Mouse (Mus musculus) MEL (cell line): ENCODE data around the gene Slc2a1. TPM values are rescaled to one million over a fixed set of nuclear protein-coding genes. Genes with fewer than 3 reads are reported as not detected.

Experiments used
- DNase-seq: peaks from one replicate; pipeline ENCODE4 v3.0.0; 2011; ENCODE audit warnings: low read depth, low spot score
- H3K27ac ChIP-seq: 2 replicates; pipeline ENCODE4 v1.5.1; 2012; ENCODE audit warnings: low read depth, mild to moderate bottlenecking, control low read depth, low read length, moderate library complexity; ENCODE audit not compliant: control insufficient read depth
- H3K27me3 ChIP-seq, 2 experiments: fragments of 150-350 bp in 1 of 2; sonication (generic) in 1 of 2; 2 replicates each; pipeline ENCODE4 v1.6.1; 2012; ENCODE audit warnings: low read length in 2 of 2, mild to moderate bottlenecking in 2 of 2, improper control_type of control experiment in 1 of 2, moderate library complexity in 1 of 2; ENCODE audit not compliant: insufficient read depth in 2 of 2, control insufficient read depth in 1 of 2
- H3K36me3 ChIP-seq, 2 experiments: 2 replicates each; pipeline ENCODE4 v1.6.1; 2012 to 2014; ENCODE audit warnings: low read length in 2 of 2, improper control_type of control experiment in 1 of 2, inconsistent platforms in 1 of 2, mild to moderate bottlenecking in 1 of 2; ENCODE audit not compliant: insufficient read depth in 2 of 2, control insufficient read depth in 1 of 2
- H3K4me1 ChIP-seq, 2 experiments: fragments of 150-350 bp in 1 of 2; sonication (generic) in 1 of 2; 2 replicates each; pipeline ENCODE4 v1.6.1; 2012; ENCODE audit warnings: low read length in 2 of 2, improper control_type of control experiment in 1 of 2, mild to moderate bottlenecking in 1 of 2; ENCODE audit not compliant: insufficient read depth in 2 of 2, control insufficient read depth in 1 of 2
- H3K4me3 ChIP-seq, 2 experiments: fragments of 150-350 bp in 1 of 2; sonication (generic) in 1 of 2; 2 replicates each; pipeline ENCODE4 v1.5.1; 2012; ENCODE audit warnings: low read depth in 2 of 2, low read length in 2 of 2, mild to moderate bottlenecking in 2 of 2, moderate library complexity in 2 of 2, control low read depth in 1 of 2, improper control_type of control experiment in 1 of 2; ENCODE audit not compliant: control insufficient read depth in 1 of 2, insufficient read depth in 1 of 2
- H3K79me2 ChIP-seq: 2 replicates; pipeline ENCODE4 v1.6.1; 2012; ENCODE audit warnings: mild to moderate bottlenecking, low read length, moderate library complexity; ENCODE audit not compliant: control insufficient read depth, poor library complexity, insufficient read depth
- H3K9ac ChIP-seq: 2 replicates; pipeline ENCODE4 v1.6.1; 2012; ENCODE audit warnings: low read depth, mild to moderate bottlenecking, control low read depth, low read length, moderate library complexity; ENCODE audit not compliant: control insufficient read depth, poor library complexity, severe bottlenecking
- H3K9me3 ChIP-seq: fragments of 150-350 bp; sonication (generic); replicated peaks from 2 replicates; pipeline ENCODE4 v1.6.1; 2012; ENCODE audit warnings: mild to moderate bottlenecking, low read length, improper control_type of control experiment, moderate library complexity; ENCODE audit not compliant: insufficient read depth
- BHLHE40 ChIP-seq: IDR thresholded peaks from 2 replicates; pipeline ENCODE4 v1.6.1; 2012; ENCODE audit warnings: low read depth, mild to moderate bottlenecking, inconsistent platforms, low read length, improper control_type of control experiment, borderline replicate concordance
- CHD1 ChIP-seq: IDR thresholded peaks from 2 replicates; pipeline ENCODE4 v1.6.1; 2012; ENCODE audit warnings: low read depth, mild to moderate bottlenecking, inconsistent platforms, low read length, improper control_type of control experiment
- CHD2 ChIP-seq: IDR thresholded peaks from 2 replicates; pipeline ENCODE4 v1.6.1; 2011; ENCODE audit warnings: low read length, improper control_type of control experiment
- ELF1 ChIP-seq: IDR thresholded peaks from 2 replicates; pipeline ENCODE4 v1.6.1; 2014; ENCODE audit warnings: low read depth, mild to moderate bottlenecking, inconsistent platforms, low read length, improper control_type of control experiment, moderate library complexity
- EP300 ChIP-seq, 2 experiments: IDR thresholded peaks; 2 replicates each; pipeline ENCODE4 v1.6.1; 2011; ENCODE audit warnings: improper control_type of control experiment in 2 of 2, low read length in 2 of 2, low read depth in 1 of 2, mild to moderate bottlenecking in 1 of 2
- ETS1 ChIP-seq: IDR thresholded peaks from 2 replicates; pipeline ENCODE4 v1.6.1; 2012; ENCODE audit warnings: low read depth, mild to moderate bottlenecking, inconsistent platforms, low read length, improper control_type of control experiment, moderate library complexity
- GABPA ChIP-seq: IDR thresholded peaks from 2 replicates; pipeline ENCODE4 v1.6.1; 2012; ENCODE audit warnings: low read depth, mild to moderate bottlenecking, inconsistent platforms, low read length, improper control_type of control experiment, moderate library complexity
- GATA1 ChIP-seq: IDR thresholded peaks from 2 replicates; pipeline ENCODE4 v1.6.1; 2011; ENCODE audit warnings: low read depth, low read length, improper control_type of control experiment
- KAT2A ChIP-seq: conservative IDR thresholded peaks from 2 replicates; pipeline ENCODE4 v1.6.1; 2012; ENCODE audit warnings: low read depth, low read length, improper control_type of control experiment, inconsistent platforms
- MAX ChIP-seq: IDR thresholded peaks from 2 replicates; pipeline ENCODE4 v1.6.1; 2011; ENCODE audit warnings: low read length, improper control_type of control experiment
- MAZ ChIP-seq: IDR thresholded peaks from 2 replicates; pipeline ENCODE4 v1.6.1; 2012; ENCODE audit warnings: low read depth, mild to moderate bottlenecking, inconsistent platforms, low read length, improper control_type of control experiment
- MEF2A ChIP-seq: IDR thresholded peaks from 2 replicates; pipeline ENCODE4 v1.6.1; 2014; ENCODE audit warnings: low read depth, mild to moderate bottlenecking, inconsistent platforms, low read length, improper control_type of control experiment; ENCODE audit not compliant: poor library complexity, insufficient replicate concordance, severe bottlenecking; ENCODE audit errors: extremely low read depth
- MXI1 ChIP-seq: IDR thresholded peaks from 2 replicates; pipeline ENCODE4 v1.6.1; 2011; ENCODE audit warnings: mild to moderate bottlenecking, low read depth, low read length, improper control_type of control experiment
- MYB ChIP-seq: IDR thresholded peaks from 2 replicates; pipeline ENCODE4 v1.6.1; 2011; ENCODE audit warnings: mild to moderate bottlenecking, low read depth, low read length, improper control_type of control experiment
- NELFE ChIP-seq: IDR thresholded peaks from 2 replicates; pipeline ENCODE4 v1.6.1; 2011; ENCODE audit warnings: low read depth, low read length, improper control_type of control experiment
- NRF1 ChIP-seq: IDR thresholded peaks from 2 replicates; pipeline ENCODE4 v1.6.1; 2014; ENCODE audit warnings: low read depth, mild to moderate bottlenecking, inconsistent platforms, low read length, improper control_type of control experiment, moderate library complexity; ENCODE audit not compliant: poor library complexity, insufficient read depth, severe bottlenecking
- POLR2AphosphoS2 ChIP-seq: IDR thresholded peaks from 2 replicates; pipeline ENCODE4 v1.6.1; 2011; ENCODE audit warnings: low read length, improper control_type of control experiment
- RAD21 ChIP-seq: IDR thresholded peaks from 2 replicates; pipeline ENCODE4 v1.6.1; 2011; ENCODE audit warnings: mild to moderate bottlenecking, low read depth, low read length, improper control_type of control experiment
- RCOR1 ChIP-seq: IDR thresholded peaks from 2 replicates; pipeline ENCODE4 v1.6.1; 2012; ENCODE audit warnings: low read depth, mild to moderate bottlenecking, inconsistent platforms, low read length, improper control_type of control experiment
- SIN3A ChIP-seq: IDR thresholded peaks from 2 replicates; pipeline ENCODE4 v1.6.1; 2012; ENCODE audit warnings: low read length, improper control_type of control experiment, inconsistent platforms
- SMC3 ChIP-seq: IDR thresholded peaks from 2 replicates; pipeline ENCODE4 v1.6.1; 2011; ENCODE audit warnings: low read depth, low read length, improper control_type of control experiment
- TAL1 ChIP-seq: IDR thresholded peaks from 2 replicates; pipeline ENCODE4 v1.6.1; 2012; ENCODE audit warnings: mild to moderate bottlenecking, inconsistent platforms, low read length, moderate library complexity, mixed read lengths
- TBP ChIP-seq: IDR thresholded peaks from 2 replicates; pipeline ENCODE4 v1.8.0; 2011; ENCODE audit warnings: low read depth, low read length, improper control_type of control experiment
- USF1 ChIP-seq: IDR thresholded peaks from 2 replicates; pipeline ENCODE4 v1.6.1; 2014; ENCODE audit warnings: low read depth, mild to moderate bottlenecking, inconsistent platforms, low read length, improper control_type of control experiment, moderate library complexity
- USF2 ChIP-seq, 2 experiments: IDR thresholded peaks; 2 replicates each; pipeline ENCODE4 v1.6.1; 2011 to 2012; ENCODE audit warnings: improper control_type of control experiment in 2 of 2, low read length in 2 of 2, borderline replicate concordance in 1 of 2, inconsistent platforms in 1 of 2, low read depth in 1 of 2, mild to moderate bottlenecking in 1 of 2; ENCODE audit not compliant: insufficient read depth in 1 of 2
- ZKSCAN1 ChIP-seq: IDR thresholded peaks from 2 replicates; pipeline ENCODE4 v1.6.1; 2012; ENCODE audit warnings: low read depth, mild to moderate bottlenecking, inconsistent platforms, low read length, improper control_type of control experiment, moderate library complexity
- ZNF384 ChIP-seq: IDR thresholded peaks from 2 replicates; pipeline ENCODE4 v1.6.1; 2012; ENCODE audit warnings: low read depth, mild to moderate bottlenecking, inconsistent platforms, low read length, improper control_type of control experiment
- polyA plus RNA-seq, 2 experiments: library from polyadenylated mRNA; stranded (reverse) in 1 of 2; unstranded in 1 of 2; fragments of >175 nt in 1 of 2; fragments of >200 nt in 1 of 2; gene quantifications; 2 replicates each; pipeline versions ENCODE4 v1.2.1 to v1.2.4; 2012; ENCODE audit warnings: low replicate concordance in 2 of 2, low read depth in 1 of 2; ENCODE audit not compliant: insufficient read length in 2 of 2, insufficient read depth in 1 of 2, missing spikeins in 1 of 2
- total RNA-seq: library from RNA; depleted of rRNA; stranded (reverse); fragments of 300-350 nt; gene quantifications from 2 replicates; pipeline ENCODE4 v1.2.3, GENCODE M21; 2012

Slc2a1 gene
- total and polyA plus RNA-seq, 3 experiments, result 15.9 to 99.5 TPM; not detected in 1

GRCm38 (mm10) chr4:119088424-119088823 lies 20.1 kb upstream of the Slc2a1 start:
- peaks cover 0 to 2% of the 10 kb centered on the region in 2 experiments; a peak in 2 of 4 replicates for H3K27me3 ChIP-seq
- no peak overlapping the region for H3K27ac ChIP-seq
- H3K9ac ChIP-seq, result no peak overlapping the region
- H3K79me2 ChIP-seq, result no peaks in the 10 kb centered on the region
- no peak overlapping the region for H3K4me3 ChIP-seq
- H3K4me1 ChIP-seq, result no peaks in the 10 kb centered on the region
- no peak for DNase-seq
- TF ChIP-seq MYB (no peak), SIN3A (no peak), TBP (no peak), MAZ (no peak), NELFE (no peak), CHD2 (no peak), RCOR1 (no peak), GABPA (no peak), BHLHE40 (no peak), RAD21 (no peak), USF1 (no peak), ZNF384 (no peak)
- H3K9me3 ChIP-seq, result no peaks in the 10 kb centered on the region
- H3K36me3 ChIP-seq, result no peaks in the 10 kb centered on the region

- Histone ChIP-seq H3K4me1 (peaks cover 0 to 3% of the 10 kb centered on the region in 2 experiments; a peak in 1 of 4 replicates), H3K36me3 (no peaks in the 10 kb centered on the region), H3K4me3 (no peak overlapping the region), H3K9ac (no peak overlapping the region), H3K79me2 (no peaks in the 10 kb centered on the region), H3K27ac (no peak overlapping the region), H3K27me3 (peaks cover 0 to 2% of the 10 kb centered on the region in 2 experiments; a peak in 2 of 4 replicates), H3K9me3 (no peaks in the 10 kb centered on the region)
- TF ChIP-seq GATA1 (no peak), TAL1 (no peak), KAT2A (no peak)
- no peak for DNase-seq
Observed at GRCm38 (mm10) chr4:119093890-119094289, 14.6 kb upstream of the Slc2a1 start.

GRCm38 (mm10) chr4:119094987-119095386 lies 13.5 kb upstream of the Slc2a1 start:
- TF ChIP-seq POLR2AphosphoS2 (no peak), NRF1 (no peak), MAX (no peak), RCOR1 (no peak), MXI1 (no peak), ETS1 (no peak), ZKSCAN1 (no peak), SMC3 (no peak), MEF2A (no peak), USF2 (IDR thresholded peaks at IDR 0.05; ENCODE audit: borderline replicate concordance in 1 of 2, insufficient read depth in 1 of 2, low read depth in 1 of 2, low read length in 2 of 2) (no peak), ELF1 (no peak), SIN3A (no peak), GABPA (no peak), TAL1 (no peak), EP300 (IDR thresholded peaks at IDR 0.05; ENCODE audit: low read depth in 1 of 2, low read length in 2 of 2) (no peak), GATA1 (no peak), CHD1 (no peak)

More at GRCm38 (mm10) chr4:119094987-119095386, 13.5 kb upstream of the Slc2a1 start:
- H3K27me3 ChIP-seq, result no peaks in the 10 kb centered on the region; a peak in 1 of 4 replicates
- no peaks in the 10 kb centered on the region for H3K36me3 ChIP-seq
- H3K27ac ChIP-seq, result no peak overlapping the region
- H3K79me2 ChIP-seq, result no peaks in the 10 kb centered on the region
- no peaks in the 10 kb centered on the region for H3K9me3 ChIP-seq
- peaks cover 0 to 3% of the 10 kb centered on the region in 2 experiments; a peak in 1 of 4 replicates for H3K4me1 ChIP-seq
- no peak for DNase-seq
- H3K9ac ChIP-seq, result no peak overlapping the region
- H3K4me3 ChIP-seq, result no peak overlapping the region
